ENCODE assay signal across 12 mouse cellular contexts in genomic region chr9:86683713-86684209, GRCm38 (mm10). TPM values are rescaled to one million over a fixed set of nuclear protein-coding genes. Genes with fewer than 3 reads are reported as not detected.
DNase-seq lines count a peak whose midpoint lies in the region; ATAC-seq lines count a peak whose summit lies in the region.
"Had no signal": no experiment of that assay in that cellular context is flagged by ENCODE, and none has a peak within 500 bp of the region (broad histone marks: within the 10 kb centered on the region; RNA-seq: fewer than 3 reads in every experiment).

No protein-coding gene starts in this region.

- no peaks in the 10 kb centered on the region for H3K27me3 ChIP-seq in hindbrain, embryonic 13.5 days
- no peaks in the 10 kb centered on the region for H3K27me3 ChIP-seq in neural tube, embryonic 15.5 days (replicated peaks)

- no peaks in the 10 kb centered on the region for H3K36me3 ChIP-seq in hindbrain, embryonic 13.5 days
- no peaks in the 10 kb centered on the region for H3K36me3 ChIP-seq in neural tube, embryonic 15.5 days

- 0 out of 2 replicates have a peak overlapping the region, but pooled peaks have one; percentile 24 for H3K9ac ChIP-seq in hindbrain, embryonic 13.5 days
- H3K9ac ChIP-seq in neural tube, embryonic 15.5 days (replicated peaks): no peak overlapping the region

- H3K9me3 ChIP-seq in hindbrain, embryonic 13.5 days: no peaks in the 10 kb centered on the region
- no peaks in the 10 kb centered on the region for H3K9me3 ChIP-seq in neural tube, embryonic 15.5 days (replicated peaks)

- H3K4me1 ChIP-seq in hindbrain, embryonic 13.5 days (replicated peaks): peaks cover 5% of the 10 kb centered on the region
- H3K4me1 ChIP-seq in neural tube, embryonic 15.5 days: no peaks in the 10 kb centered on the region

- no peak overlapping the region for H3K4me3 ChIP-seq in hindbrain, embryonic 13.5 days
- H3K4me3 ChIP-seq in neural tube, embryonic 15.5 days (replicated peaks): no peak overlapping the region

- 69% methylated on average over 8 of the region's 8 CpGs for WGBS in hindbrain, embryonic 13.5 days
- WGBS in neural tube, embryonic 15.5 days: 72% methylated on average over 8 of the region's 8 CpGs

- 0 out of 2 replicates have a peak, but pooled peaks have one; percentile 37 for ATAC-seq in hindbrain, embryonic 13.5 days (ENCODE audit: low FRiP score)
- ATAC-seq in neural tube, embryonic 15.5 days (ENCODE audit: low FRiP score): no peak

- no peak overlapping the region for H3K27ac ChIP-seq in hindbrain, embryonic 13.5 days
- H3K27ac ChIP-seq in neural tube, embryonic 15.5 days (replicated peaks): no peak overlapping the region

- peak; percentile 24 for DNase-seq in kidney, adult 11 months
- no peak for DNase-seq in kidney, adult 18-20 months
- peak; percentile 38 for DNase-seq in embryo, embryonic 11 days
- DNase-seq in kidney, postnatal 14 days: peak; percentile 20
- no peak for DNase-seq in layer of hippocampus, adult 8-10 months (ENCODE audit: low spot score in 2 of 2)
- no peak for DNase-seq in adrenal gland, adult (ENCODE audit: inconsistent age in 2 of 2, low spot score in 1 of 2)
- DNase-seq: cerebellum, postnatal 25 days; lung, postnatal 14 days; right cerebral cortex, postnatal 4 days had no signal

- H3K4me2 ChIP-seq in hindbrain, embryonic 13.5 days: no peak overlapping the region
- H3K4me2 ChIP-seq in neural tube, embryonic 15.5 days: no peak overlapping the region

RNA-seq across cellular contexts. Expression of gene Me1, which starts 12.0 kb away (rescaled TPM):
- 28.5 and 30.5 TPM in 2 replicates for polyA plus RNA-seq in hindbrain, embryonic 13.5 days (2015; fragmentation: Nextera tagmentation; extraction: Ambion mirVana)
- total RNA-seq in layer of hippocampus, adult 8-10 months (2022): 10 to 100 TPM; 65.8 to 71.6 (median 68.2) TPM
- polyA plus RNA-seq in neural tube, embryonic 15.5 days (2015; fragmentation: Nextera tagmentation; extraction: Ambion mirVana): 47.1 and 54.1 TPM in 2 replicates

RNA-seq across cellular contexts. Expression of gene Prss35, which starts 59.7 kb away (rescaled TPM):
- 4.3 and 5.3 TPM in 2 replicates for polyA plus RNA-seq in hindbrain, embryonic 13.5 days (2015; fragmentation: Nextera tagmentation; extraction: Ambion mirVana)
- 1 to 10 TPM; 4.6 to 6.4 (median 5.7) TPM for total RNA-seq in layer of hippocampus, adult 8-10 months (2022)
- 11.0 and 12.4 TPM in 2 replicates for polyA plus RNA-seq in neural tube, embryonic 15.5 days (2015; fragmentation: Nextera tagmentation; extraction: Ambion mirVana)
- total RNA-seq: monocyte, adult 5-6 weeks had no signal

Comparison
In these comparisons a context has a peak if more than half of its experiments do, and no peak if none do; other contexts are left out.
1. DNase-seq: peak in kidney, adult 11 months (single experiment), embryo, embryonic 11 days (single experiment) and kidney, postnatal 14 days (single experiment); none in kidney, adult 18-20 months (single experiment), layer of hippocampus, adult 8-10 months (0 of 2) and adrenal gland, adult (0 of 2).